Mouse (Mus musculus) myocyte (in vitro differentiated cells): Measurements from ENCODE around the gene Pnmt. TPM values are rescaled to one million over a fixed set of nuclear protein-coding genes. Genes with fewer than 3 reads are reported as not detected.

Experiments used
- H3K27me3 ChIP-seq: one replicate; pipeline ENCODE4 v1.6.1; 2011; ENCODE audit not compliant: control insufficient read depth, insufficient read depth, insufficient read length
- H3K36me3 ChIP-seq: one replicate; pipeline ENCODE4 v1.6.1; 2011; ENCODE audit not compliant: control insufficient read depth, insufficient read depth
- H3K4me2 ChIP-seq: one replicate; pipeline ENCODE4 v1.6.1; 2011; ENCODE audit warnings: low read depth, control low read depth
- H3K4me3 ChIP-seq: one replicate; pipeline ENCODE4 v1.5.1; 2011; ENCODE audit warnings: mild to moderate bottlenecking, control low read depth, moderate library complexity
- H3K79me2 ChIP-seq: one replicate; pipeline ENCODE4 v1.6.1; 2011; ENCODE audit not compliant: control insufficient read depth, insufficient read depth
- H3ac ChIP-seq: one replicate; pipeline ENCODE4 v1.6.1; 2011; ENCODE audit not compliant: control insufficient read depth, insufficient read length
- CEBPB ChIP-seq: IDR thresholded peaks from 2 replicates; pipeline ENCODE4 v1.6.1; 2011; ENCODE audit warnings: mild to moderate bottlenecking, moderate library complexity; ENCODE audit not compliant: poor library complexity, insufficient read depth, severe bottlenecking
- E2F4 ChIP-seq: IDR thresholded peaks from one replicate; pipeline ENCODE4 v1.6.1; 2011; ENCODE audit warnings: mild to moderate bottlenecking, control low read depth, moderate library complexity; ENCODE audit not compliant: insufficient read depth
- MAX ChIP-seq: IDR thresholded peaks from one replicate; pipeline ENCODE4 v1.6.1; 2011; ENCODE audit warnings: low read depth, mild to moderate bottlenecking, control low read depth
- MYOD1 ChIP-seq, 3 experiments: IDR thresholded peaks; one replicate each; pipeline ENCODE4 v1.6.1; 2011; ENCODE audit warnings: control low read depth in 2 of 3, low read depth in 2 of 3, mild to moderate bottlenecking in 2 of 3, moderate library complexity in 1 of 3; ENCODE audit not compliant: insufficient read length in 2 of 3, control insufficient read depth in 1 of 3
- MYOG ChIP-seq, 3 experiments: IDR thresholded peaks; one replicate each; pipeline ENCODE4 v1.6.1; 2011; ENCODE audit warnings: control low read depth in 2 of 3, low read depth in 2 of 3, mild to moderate bottlenecking in 2 of 3; ENCODE audit not compliant: insufficient read length in 2 of 3, control insufficient read depth in 1 of 3, insufficient read depth in 1 of 3
- POLR2A ChIP-seq: IDR thresholded peaks from one replicate; pipeline ENCODE4 v1.6.1; 2011; ENCODE audit warnings: low read depth, mild to moderate bottlenecking, control low read depth, moderate library complexity; ENCODE audit not compliant: insufficient read length
- POLR2AphosphoS2 ChIP-seq: IDR thresholded peaks from one replicate; pipeline ENCODE4 v1.6.1; 2011; ENCODE audit warnings: low read depth, control low read depth; ENCODE audit not compliant: insufficient read length
- REST ChIP-seq: IDR thresholded peaks from one replicate; pipeline ENCODE4 v1.6.1; 2011; ENCODE audit warnings: mild to moderate bottlenecking, control low read depth, moderate library complexity; ENCODE audit not compliant: insufficient read depth, insufficient read length
- SRF ChIP-seq: IDR thresholded peaks from one replicate; pipeline ENCODE4 v1.6.1; 2011; ENCODE audit warnings: low read depth; ENCODE audit not compliant: control insufficient read depth, insufficient read length
- TCF12 ChIP-seq: IDR thresholded peaks from one replicate; pipeline ENCODE4 v1.6.1; 2011; ENCODE audit warnings: mild to moderate bottlenecking, control low read depth; ENCODE audit not compliant: poor library complexity, insufficient read depth, severe bottlenecking
- TCF3 ChIP-seq: IDR thresholded peaks from one replicate; pipeline ENCODE4 v1.6.1; 2011; ENCODE audit warnings: low read depth, control low read depth; ENCODE audit not compliant: insufficient read length
- USF1 ChIP-seq: IDR thresholded peaks from one replicate; pipeline ENCODE4 v1.6.1; 2011; ENCODE audit warnings: low read depth, mild to moderate bottlenecking, control low read depth, moderate library complexity
- polyA plus RNA-seq: library from polyadenylated mRNA; unstranded; fragments of >200 nt; fragmentation: generic; extraction: Trizol; gene quantifications from one replicate; pipeline ENCODE4 v1.2.1, GENCODE M21; 2012; ENCODE audit warnings: missing spikeins

Gene Pnmt
- polyA plus RNA-seq, 1 experiment, result 2.2 TPM

GRCm38 (mm10) chr11:98358161-98359083 is 27.8 kb upstream of the Pnmt start, which contains the start of gene Stard3:
Gene Stard3, plus strand, starts transcription at chr11:98358368.
- no peaks in the 10 kb centered on the region for H3K27me3 ChIP-seq
- TF ChIP-seq SRF (no peak), REST (no peak), POLR2AphosphoS2 (peak; percentile 76), CEBPB (no peak), TCF3 (no peak), USF1 (no peak), E2F4 (no peak), POLR2A (peak; percentile 85), MYOG (IDR thresholded peaks at IDR 0.05; ENCODE audit: control insufficient read depth in 1 of 3, insufficient read depth in 1 of 3, insufficient read length in 2 of 3, low read depth in 2 of 3) (peak in 1 of 3 experiments; percentile 4), MYOD1 (IDR thresholded peaks at IDR 0.05; ENCODE audit: control insufficient read depth in 1 of 3, insufficient read length in 2 of 3, low read depth in 2 of 3) (no peak), MAX (no peak), TCF12 (no peak)

DNA sequence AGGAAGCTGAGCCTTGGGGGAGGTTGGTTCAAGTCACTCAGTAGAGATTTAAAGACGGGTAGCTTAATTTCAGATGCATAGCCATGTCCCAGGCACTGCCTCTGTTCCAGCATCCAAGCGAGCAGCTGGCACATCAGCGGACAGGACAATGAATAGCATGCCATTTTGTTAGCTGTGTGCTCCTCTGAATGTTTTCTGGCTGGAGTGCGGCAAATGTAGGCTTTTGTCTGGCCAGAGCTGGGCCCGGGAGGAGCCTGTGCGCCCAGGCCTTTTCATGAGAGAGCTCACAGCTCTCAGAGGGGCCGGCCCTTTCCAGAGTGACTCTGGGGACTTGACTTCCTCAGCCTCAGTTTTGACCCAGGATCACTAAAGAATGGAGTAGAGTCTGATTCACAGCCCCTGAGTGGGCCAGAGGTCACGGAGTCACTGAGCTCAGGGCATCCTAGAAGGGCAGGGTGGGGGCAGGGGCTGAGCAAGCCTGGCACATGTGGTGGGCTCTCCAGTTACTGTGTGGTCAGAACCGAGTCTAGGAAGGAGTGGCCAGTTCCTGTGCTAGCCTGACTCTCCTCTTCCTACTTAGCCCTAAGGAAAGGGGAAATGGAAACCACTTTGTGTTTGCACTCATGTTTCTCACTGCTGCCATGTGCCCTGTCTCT is 25.3 kb upstream of the Pnmt start:
- H3ac ChIP-seq, result no peak overlapping the region
- no peak overlapping the region for H3K4me3 ChIP-seq
- H3K4me2 ChIP-seq, result peak overlapping the region; percentile 61
- no peaks in the 10 kb centered on the region for H3K36me3 ChIP-seq
- H3K27me3 ChIP-seq, result no peaks in the 10 kb centered on the region
- H3K79me2 ChIP-seq, result peaks cover 32% of the 10 kb centered on the region
- TF ChIP-seq MYOG (IDR thresholded peaks at IDR 0.05; ENCODE audit: control insufficient read depth in 1 of 3, insufficient read depth in 1 of 3, insufficient read length in 2 of 3, low read depth in 2 of 3) (peak in 1 of 3 experiments; percentile 8), POLR2AphosphoS2 (no peak), MYOD1 (IDR thresholded peaks at IDR 0.05; ENCODE audit: control insufficient read depth in 1 of 3, insufficient read length in 2 of 3, low read depth in 2 of 3) (peak in 1 of 3 experiments; percentile 44), REST (no peak)

More at GRCm38 (mm10) chr11:98358161-98359083, 27.8 kb upstream of the Pnmt start, which contains the start of gene Stard3:
- H3K79me2 ChIP-seq, result peaks cover 32% of the 10 kb centered on the region
- no peaks in the 10 kb centered on the region for H3K36me3 ChIP-seq
- peak within 1 kb of the TSS; percentile 68 for H3K4me3 ChIP-seq
- peak within 1 kb of the TSS; percentile 76 for H3ac ChIP-seq
- H3K4me2 ChIP-seq, result peak within 1 kb of the TSS; percentile 100

GRCm38 (mm10) chr11:98363817-98364216 is 22.4 kb upstream of the Pnmt start:
- Histone ChIP-seq H3K27me3 (no peaks in the 10 kb centered on the region), H3K4me3 (no peak overlapping the region), H3K4me2 (no peak overlapping the region), H3K36me3 (no peaks in the 10 kb centered on the region), H3ac (no peak overlapping the region), H3K79me2 (peaks cover 30% of the 10 kb centered on the region)
- TF ChIP-seq REST, result no peak
- no peak for TF ChIP-seq SRF
- no peak for TF ChIP-seq MYOD1 (IDR thresholded peaks at IDR 0.05; ENCODE audit: control insufficient read depth in 1 of 3, insufficient read length in 2 of 3, low read depth in 2 of 3)
- TF ChIP-seq TCF12, result no peak
- TF ChIP-seq POLR2A, result no peak
- no peak for TF ChIP-seq MYOG (IDR thresholded peaks at IDR 0.05; ENCODE audit: control insufficient read depth in 1 of 3, insufficient read depth in 1 of 3, insufficient read length in 2 of 3, low read depth in 2 of 3)
- TF ChIP-seq TCF3, result no peak
- TF ChIP-seq CEBPB, result no peak
- no peak for TF ChIP-seq POLR2AphosphoS2

GRCm38 (mm10) chr11:98364410-98364809 is 21.8 kb upstream of the Pnmt start:
- Histone ChIP-seq H3ac (no peak overlapping the region), H3K36me3 (no peaks in the 10 kb centered on the region), H3K4me2 (no peak overlapping the region), H3K27me3 (no peaks in the 10 kb centered on the region), H3K79me2 (peaks cover 24% of the 10 kb centered on the region), H3K4me3 (no peak overlapping the region)
- no peak for TF ChIP-seq TCF12
- TF ChIP-seq CEBPB, result no peak
- TF ChIP-seq REST, result no peak
- TF ChIP-seq TCF3, result no peak
- no peak for TF ChIP-seq MYOG (IDR thresholded peaks at IDR 0.05; ENCODE audit: control insufficient read depth in 1 of 3, insufficient read depth in 1 of 3, insufficient read length in 2 of 3, low read depth in 2 of 3)
- no peak for TF ChIP-seq MYOD1 (IDR thresholded peaks at IDR 0.05; ENCODE audit: control insufficient read depth in 1 of 3, insufficient read length in 2 of 3, low read depth in 2 of 3)
- no peak for TF ChIP-seq POLR2AphosphoS2
- no peak for TF ChIP-seq POLR2A
- no peak for TF ChIP-seq SRF
- TF ChIP-seq MAX, result no peak
- no peak for TF ChIP-seq USF1
- no peak for TF ChIP-seq E2F4
